Mouse (Mus musculus) liver, postnatal 0 days (tissue): ENCODE data around the gene Iqck. TPM values are rescaled to one million over a fixed set of nuclear protein-coding genes. Genes with fewer than 3 reads are reported as not detected.
A peak's percentile ranks its signal among the peaks of the same experiment; 100 is the strongest.

Source experiments
- ATAC-seq: fragments of 200-750 bp; cut with Nextera tagmentation; 2 replicates; pipeline ENCODE4 v1.8.0; 2017; ENCODE audit warnings: mild to moderate bottlenecking, moderate library complexity
- DNase-seq: peaks from one replicate; pipeline ENCODE4 v3.0.0-alpha.2; 2016
- H3K27ac ChIP-seq: fragments of 300-500 bp; sonication (generic); 2 replicates; pipeline ENCODE4 v1.5.1; 2014; ENCODE audit warnings: antibody characterized with exemption, moderate library complexity, mild to moderate bottlenecking, low read depth
- H3K27me3 ChIP-seq: fragments of 300-500 bp; sonication (generic); 2 replicates; pipeline ENCODE4 v1.6.1; 2014; ENCODE audit warnings: low read length, control low read depth, mixed read lengths; ENCODE audit not compliant: insufficient read depth
- H3K36me3 ChIP-seq: fragments of 300-500 bp; sonication (generic); replicated peaks from 2 replicates; pipeline ENCODE4 v1.6.1; 2014; ENCODE audit warnings: mild to moderate bottlenecking, control low read depth, low read length, moderate library complexity, mixed read lengths; ENCODE audit not compliant: insufficient read depth
- H3K4me1 ChIP-seq: fragments of 300-500 bp; sonication (generic); 2 replicates; pipeline ENCODE4 v1.6.1; 2014; ENCODE audit warnings: antibody characterized with exemption, mild to moderate bottlenecking, control low read depth; ENCODE audit not compliant: insufficient read depth
- H3K4me2 ChIP-seq: fragments of 300-500 bp; sonication (generic); 2 replicates; pipeline ENCODE4 v1.6.1; 2014; ENCODE audit warnings: low read depth, mild to moderate bottlenecking, low read length, moderate library complexity, mixed read lengths
- H3K4me3 ChIP-seq: fragments of 300-500 bp; sonication (generic); 2 replicates; pipeline ENCODE4 v1.5.1; 2014; ENCODE audit warnings: low read depth, low read length
- H3K9ac ChIP-seq: fragments of 300-500 bp; sonication (generic); replicated peaks from 2 replicates; pipeline ENCODE4 v1.6.1; 2014; ENCODE audit warnings: mild to moderate bottlenecking, moderate library complexity
- H3K9me3 ChIP-seq: fragments of 300-500 bp; sonication (generic); 2 replicates; pipeline ENCODE4 v1.6.1; 2016; ENCODE audit warnings: mild to moderate bottlenecking, control low read depth, low read length, mixed read lengths
- CTCF ChIP-seq: sonication (generic); IDR thresholded peaks from 2 replicates; pipeline ENCODE4 v1.5.1; 2016; ENCODE audit warnings: antibody characterized with exemption, low read depth
- EP300 ChIP-seq: IDR thresholded peaks from 2 replicates; pipeline ENCODE4 v1.6.1; 2016; ENCODE audit warnings: antibody characterized with exemption, low read depth, mild to moderate bottlenecking
- WGBS: fragments of 180-500 bp; shearing (Covaris S2); extraction: QIAGEN DNeasy Blood & Tissue Kit; methylation state at CpG from one replicate; pipeline ENCODE4 v1.1.7; 2014; ENCODE audit not compliant: insufficient replicate concordance; 5-methylcytosine and 5-hydroxymethylcytosine counted together
- polyA plus RNA-seq: library from polyadenylated mRNA; unstranded; fragments of >200 nt; fragmentation: Nextera tagmentation; extraction: Ambion mirVana; gene quantifications from 2 replicates; pipeline ENCODE4 v1.2.1, GENCODE M21; 2015

The Iqck gene
- polyA plus RNA-seq, 1 experiment from 2014 or later, result 0.39 TPM

DNA sequence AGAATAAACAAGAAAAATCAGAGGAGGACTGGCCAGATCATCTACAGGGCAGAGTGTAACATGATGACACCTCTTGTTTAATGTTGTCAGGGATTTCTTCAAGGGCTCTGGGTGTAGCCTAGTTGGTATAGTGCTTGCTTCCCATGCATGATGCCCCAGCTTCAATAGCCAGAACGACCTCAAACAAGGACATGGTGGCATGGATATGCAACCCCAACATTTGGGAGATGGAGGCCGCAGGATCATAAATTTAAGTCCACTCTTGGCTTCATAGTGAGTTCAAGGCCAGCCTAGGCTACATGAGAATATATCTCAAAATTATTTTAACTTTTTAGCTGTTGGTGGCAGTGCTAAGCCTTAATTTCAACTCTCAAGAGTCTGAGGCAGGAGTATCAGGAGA lies 71.7 kb downstream of the Iqck start:
- ATAC-seq, result no peak
- no peak overlapping the region for H3K27ac ChIP-seq
- H3K9ac ChIP-seq, result no peak overlapping the region
- H3K4me2 ChIP-seq, result no peak overlapping the region
- H3K27me3 ChIP-seq, result no peaks in the 10 kb centered on the region
- WGBS, result 75% methylated on average over 2 of the region's 2 CpGs
- no peak for DNase-seq
- H3K9me3 ChIP-seq, result no peaks in the 10 kb centered on the region
- no peaks in the 10 kb centered on the region for H3K36me3 ChIP-seq
- H3K4me3 ChIP-seq, result no peak overlapping the region
- TF ChIP-seq CTCF, result no peak
- TF ChIP-seq EP300, result no peak
- H3K4me1 ChIP-seq, result no peaks in the 10 kb centered on the region

- H3K36me3 ChIP-seq, result no peaks in the 10 kb centered on the region
- 86% methylated on average over 3 of the region's 3 CpGs for WGBS
- H3K4me1 ChIP-seq, result no peaks in the 10 kb centered on the region
- no peaks in the 10 kb centered on the region for H3K27me3 ChIP-seq
- no peak overlapping the region for H3K27ac ChIP-seq
- no peak for ATAC-seq
- DNase-seq, result no peak
- no peak overlapping the region for H3K4me3 ChIP-seq
- no peak overlapping the region for H3K9ac ChIP-seq
- H3K9me3 ChIP-seq, result no peaks in the 10 kb centered on the region
- TF ChIP-seq EP300 (no peak), CTCF (no peak)
- H3K4me2 ChIP-seq, result no peak overlapping the region
Measured at GRCm38 (mm10) chr7:118928316-118928715, 72.8 kb downstream of the Iqck start.

DNA sequence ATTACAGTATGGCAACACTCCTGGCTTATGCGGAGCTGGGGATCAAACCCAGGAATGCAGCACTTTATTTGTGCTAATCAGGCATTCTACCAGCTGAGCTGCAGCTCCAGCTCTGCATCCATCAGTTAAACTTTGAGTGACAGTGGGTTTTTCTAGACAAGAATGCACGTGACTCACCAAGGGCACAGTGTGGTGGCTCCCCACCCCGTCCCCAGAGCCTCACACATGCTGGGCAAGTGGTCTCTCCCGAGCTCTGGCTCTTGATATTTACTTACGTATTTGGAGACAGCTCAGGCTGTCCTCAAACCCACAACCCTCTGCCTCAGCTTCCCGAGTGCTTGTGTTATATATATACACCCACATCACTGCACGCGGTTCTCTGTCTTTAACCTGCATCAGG lies 73.4 kb downstream of the Iqck start:
- H3K27me3 ChIP-seq, result no peaks in the 10 kb centered on the region
- no peak overlapping the region for H3K4me3 ChIP-seq
- H3K4me2 ChIP-seq, result no peak overlapping the region
- 65% methylated on average over 8 of the region's 8 CpGs for WGBS
- H3K9ac ChIP-seq, result no peak overlapping the region
- ATAC-seq (no peak), DNase-seq (no peak)
- no peaks in the 10 kb centered on the region for H3K36me3 ChIP-seq
- no peaks in the 10 kb centered on the region for H3K9me3 ChIP-seq
- H3K27ac ChIP-seq, result no peak overlapping the region
- no peaks in the 10 kb centered on the region for H3K4me1 ChIP-seq
- no peak for TF ChIP-seq CTCF
- no peak for TF ChIP-seq EP300

DNA sequence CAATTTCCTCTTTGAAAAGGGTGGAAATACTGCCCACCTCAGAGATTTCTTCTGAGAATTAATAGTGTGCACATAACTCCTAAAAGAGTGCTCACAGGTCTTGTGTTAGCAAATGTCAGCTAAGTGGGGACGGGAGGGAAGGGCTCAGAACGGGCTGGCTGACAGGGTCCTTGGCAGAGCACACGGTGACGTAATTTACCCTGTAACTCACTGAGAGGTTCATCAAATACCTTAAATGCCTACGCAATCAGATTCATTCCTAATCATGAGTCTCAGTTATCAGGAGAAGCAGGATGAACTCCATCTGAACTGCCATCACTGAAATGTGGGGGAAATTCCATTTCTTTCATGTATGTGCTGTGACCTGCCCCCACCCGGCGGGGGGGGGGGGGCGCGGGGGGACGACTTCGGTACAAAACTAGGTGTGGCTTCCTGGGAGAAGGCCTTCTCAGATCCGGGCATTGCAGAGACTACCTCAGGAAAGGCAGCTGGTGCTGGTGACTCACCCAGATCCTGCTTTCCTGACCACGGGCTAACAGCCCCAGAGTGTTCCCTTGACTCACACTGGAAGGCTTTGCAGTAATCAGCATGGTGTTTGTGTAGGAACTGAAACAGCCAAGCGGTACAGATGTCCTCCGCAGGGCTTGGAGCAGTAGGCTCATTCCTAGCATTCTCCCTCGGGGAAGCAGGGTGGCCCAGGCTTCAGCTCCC lies 74.2 kb downstream of the Iqck start:
- ATAC-seq (peak; percentile 57), DNase-seq (peak; percentile 26)
- TF ChIP-seq EP300 (0 out of 2 replicates have a peak, but pooled peaks have one; percentile 19), CTCF (no peak)
- WGBS, result 25% methylated on average over 16 of the region's 16 CpGs
- no peak overlapping the region for H3K4me2 ChIP-seq
- no peak overlapping the region for H3K4me3 ChIP-seq
- no peaks in the 10 kb centered on the region for H3K36me3 ChIP-seq
- H3K27ac ChIP-seq, result peak overlapping the region; percentile 22; the same call in 1 of the 2 replicates
- no peaks in the 10 kb centered on the region for H3K4me1 ChIP-seq
- no peak overlapping the region for H3K9ac ChIP-seq
- no peaks in the 10 kb centered on the region for H3K9me3 ChIP-seq
- H3K27me3 ChIP-seq, result no peaks in the 10 kb centered on the region

DNA sequence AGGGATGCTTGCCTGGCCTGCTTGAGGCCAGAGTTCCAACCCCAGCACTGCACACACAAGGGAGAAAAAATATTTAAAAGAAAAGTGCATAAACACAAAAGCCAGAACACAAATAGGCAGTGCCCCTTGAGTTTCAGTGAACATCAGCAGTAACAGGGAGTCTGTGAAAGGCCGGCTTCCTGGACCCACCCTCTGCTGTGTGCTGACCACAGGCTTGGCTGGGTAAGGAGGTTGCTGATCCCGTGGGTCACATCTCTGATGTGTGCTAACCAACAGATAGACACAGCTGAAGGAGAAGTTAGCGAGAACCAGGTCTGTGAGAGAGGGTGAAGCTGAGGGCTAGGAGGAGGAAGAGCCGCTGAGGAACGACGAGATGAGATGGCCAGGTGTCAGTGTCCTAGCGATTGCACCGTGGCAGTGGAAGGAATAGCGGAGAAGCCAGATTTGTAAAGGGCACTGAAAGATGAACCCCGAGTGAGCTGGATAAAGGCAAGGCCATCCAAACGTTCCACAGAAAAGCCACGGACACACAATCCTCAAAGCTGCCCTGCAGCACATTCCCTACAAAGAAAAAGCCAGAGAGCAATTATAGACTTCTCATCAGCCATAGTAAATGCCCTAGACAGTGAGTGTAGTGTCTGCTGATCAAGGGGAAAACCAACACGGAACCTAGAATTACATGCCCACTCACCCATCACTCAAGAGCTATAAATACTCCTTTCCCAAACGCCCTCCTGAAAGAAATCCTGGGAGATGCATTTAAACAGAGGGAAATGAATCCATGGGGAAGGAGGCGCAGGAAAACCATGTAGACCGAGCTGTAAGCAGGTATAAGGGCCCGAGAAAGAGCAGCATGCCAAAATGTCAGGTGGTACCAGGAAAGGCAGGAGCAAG lies 76.2 kb downstream of the Iqck start:
- no peak overlapping the region for H3K9ac ChIP-seq
- 71% methylated on average over 17 of the region's 17 CpGs for WGBS

GRCm38 (mm10) chr7:118935306-118935705 lies 79.8 kb downstream of the Iqck start:
- 34% methylated on average over 2 of the region's 2 CpGs for WGBS
- Histone ChIP-seq H3K9me3 (no peaks in the 10 kb centered on the region), H3K27ac (peak overlapping the region; percentile 77), H3K4me1 (0 out of 2 replicates have a peak, but pooled peaks cover 2% of the 10 kb centered on the region), H3K36me3 (no peaks in the 10 kb centered on the region), H3K9ac (no peak overlapping the region), H3K27me3 (no peaks in the 10 kb centered on the region), H3K4me3 (no peak overlapping the region), H3K4me2 (no peak overlapping the region)
- DNase-seq, result peak; percentile 73
- TF ChIP-seq EP300 (no peak), CTCF (no peak)
- ATAC-seq, result peak; percentile 98

More for the DNA sequence above, 76.2 kb downstream of the Iqck start:
- no peaks in the 10 kb centered on the region for H3K36me3 ChIP-seq
- ATAC-seq, result no peak
- H3K27ac ChIP-seq, result no peak overlapping the region
- H3K4me3 ChIP-seq, result no peak overlapping the region
- no peak for DNase-seq
- TF ChIP-seq CTCF (no peak), EP300 (no peak)
- no peak overlapping the region for H3K4me2 ChIP-seq
- H3K4me1 ChIP-seq, result 0 out of 2 replicates have a peak, but pooled peaks cover 2% of the 10 kb centered on the region
- H3K27me3 ChIP-seq, result no peaks in the 10 kb centered on the region
- no peaks in the 10 kb centered on the region for H3K9me3 ChIP-seq
